Comparison of ENCODE assay signal across 8 mouse cellular contexts in the genomic region with DNA sequence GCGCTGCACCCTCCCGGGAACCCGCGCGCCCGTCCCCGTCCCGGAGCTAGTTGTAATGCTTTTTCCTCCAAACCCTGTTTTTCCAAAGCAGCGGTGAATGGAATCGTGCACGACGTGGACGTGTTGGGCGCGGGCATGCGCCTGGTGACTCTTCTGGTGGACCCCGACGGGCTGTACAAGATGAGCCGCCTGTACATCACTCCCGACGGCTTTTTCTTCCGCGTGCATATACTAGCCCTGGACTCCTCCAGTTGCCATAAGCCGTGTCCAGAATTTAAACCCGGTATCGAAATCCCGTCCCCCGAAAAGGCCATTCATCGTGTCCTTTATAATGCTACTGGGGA. TPM values are rescaled to one million over a fixed set of nuclear protein-coding genes. Genes with fewer than 3 reads are reported as not detected.
DNase-seq lines count a peak whose midpoint lies in the region; ATAC-seq and TF ChIP-seq lines count a peak whose summit lies in the region.

No protein-coding gene starts in this region.

- peak overlapping the region; percentile 81 for H3K27ac ChIP-seq in left cerebral cortex, adult 2 months
- H3K27ac ChIP-seq in embryonic facial prominence, embryonic 14.5 days (replicated peaks; ENCODE audit: low read depth, low read length) = peak overlapping the region; percentile 61; the same call in 1 of the 2 replicates
- H3K27ac ChIP-seq in limb, embryonic 12.5 days = peak overlapping the region; percentile 64
- H3K27ac ChIP-seq in neural tube, embryonic 12.5 days = peak overlapping the region; percentile 42; the same call in 1 of the 2 replicates

- peak overlapping the region; percentile 74 for H3K9ac ChIP-seq in embryonic facial prominence, embryonic 14.5 days (ENCODE audit: low read depth, low read length)
- H3K9ac ChIP-seq in limb, embryonic 12.5 days (replicated peaks) = peak overlapping the region; percentile 69
- peak overlapping the region; percentile 65 for H3K9ac ChIP-seq in neural tube, embryonic 12.5 days

- TF ChIP-seq CTCF in left cerebral cortex, adult 2 months (IDR thresholded peaks at IDR 0.05) = no peak

- DNase-seq in left cerebral cortex, adult 2 months (ENCODE audit: extremely low spot score in 1 of 2, low spot score in 2 of 2) = no peak
- DNase-seq in left cerebral cortex, adult 18-20 months (ENCODE audit: low spot score in 2 of 2) = no peak
- DNase-seq in embryonic facial prominence, embryonic 14.5 days (ENCODE audit: low spot score) = no peak
- DNase-seq in cerebellum, postnatal 14 days = no peak
- no peak for DNase-seq in left cerebral cortex, postnatal 36 days (ENCODE audit: low spot score in 2 of 2)
- DNase-seq in kidney, adult 18-20 months = no peak

- peak overlapping the region; percentile 71 for H3K4me3 ChIP-seq in left cerebral cortex, adult 2 months
- peak overlapping the region; percentile 69 for H3K4me3 ChIP-seq in embryonic facial prominence, embryonic 14.5 days (ENCODE audit: low read depth, low read length)
- peak overlapping the region; percentile 68 for H3K4me3 ChIP-seq in limb, embryonic 12.5 days (replicated peaks)
- H3K4me3 ChIP-seq in neural tube, embryonic 12.5 days = peak overlapping the region; percentile 56

- H3K9me3 ChIP-seq in embryonic facial prominence, embryonic 14.5 days (ENCODE audit: control insufficient read depth, low read length) = no peaks in the 10 kb centered on the region
- no peaks in the 10 kb centered on the region for H3K9me3 ChIP-seq in limb, embryonic 12.5 days
- H3K9me3 ChIP-seq in neural tube, embryonic 12.5 days = no peaks in the 10 kb centered on the region

- H3K36me3 ChIP-seq in embryonic facial prominence, embryonic 14.5 days (ENCODE audit: control insufficient read depth, insufficient read depth, low read length) = no peaks in the 10 kb centered on the region
- no peaks in the 10 kb centered on the region for H3K36me3 ChIP-seq in limb, embryonic 12.5 days
- H3K36me3 ChIP-seq in neural tube, embryonic 12.5 days = no peaks in the 10 kb centered on the region

- ATAC-seq in embryonic facial prominence, embryonic 14.5 days (ENCODE audit: low read depth) = peak; percentile 42
- peak; percentile 38; the same call in 1 of the 2 replicates for ATAC-seq in limb, embryonic 12.5 days (ENCODE audit: insufficient number of reproducible peaks, insufficient read depth, low FRiP score, low TSS enrichment, low read depth)
- ATAC-seq in neural tube, embryonic 12.5 days (ENCODE audit: low FRiP score, low read depth) = peak; percentile 65

- peaks cover 6% of the 10 kb centered on the region for H3K27me3 ChIP-seq in embryonic facial prominence, embryonic 14.5 days (replicated peaks; ENCODE audit: control insufficient read depth, insufficient read depth, low read length)
- H3K27me3 ChIP-seq in limb, embryonic 12.5 days = peaks cover 43% of the 10 kb centered on the region
- no peaks in the 10 kb centered on the region for H3K27me3 ChIP-seq in neural tube, embryonic 12.5 days (replicated peaks)

- H3K4me1 ChIP-seq in embryonic facial prominence, embryonic 14.5 days (ENCODE audit: control insufficient read depth, insufficient read depth, low read length) = peaks cover 21% of the 10 kb centered on the region
- H3K4me1 ChIP-seq in limb, embryonic 12.5 days (replicated peaks) = peaks cover 25% of the 10 kb centered on the region
- peaks cover 32% of the 10 kb centered on the region for H3K4me1 ChIP-seq in neural tube, embryonic 12.5 days

- H3K4me2 ChIP-seq in embryonic facial prominence, embryonic 14.5 days (ENCODE audit: low read depth, low read length) = peak overlapping the region; percentile 96
- H3K4me2 ChIP-seq in limb, embryonic 12.5 days = peak overlapping the region; percentile 92
- peak overlapping the region; percentile 72 for H3K4me2 ChIP-seq in neural tube, embryonic 12.5 days (replicated peaks)

- intact Hi-C loops in left cerebral cortex, adult 2 months (cut with DNase I) = loop anchor here (5.0 kb wide), 1 partner anchor 241 kb away; a partner anchor contains a TSS
- intact Hi-C loops in left cerebral cortex, postnatal 36 days (cut with DNase I) = no loop called here

- 2% methylated on average over 19 of the region's 29 CpGs for WGBS in embryonic facial prominence, embryonic 14.5 days
- WGBS in limb, embryonic 12.5 days = 5% methylated on average over 29 of the region's 29 CpGs
- WGBS in neural tube, embryonic 12.5 days = 5% methylated on average over 29 of the region's 29 CpGs

RNA-seq across cellular contexts. Expression of a gene that starts 2.8 kb away (rescaled TPM):
- total RNA-seq in left cerebral cortex, adult 2 months (2021) = 1 to 10 TPM; 2.7 to 3.3 TPM
- total RNA-seq in left cerebral cortex, adult 18-20 months (2021) = 1 to 10 TPM; 3.2 to 4.7 TPM
- polyA plus RNA-seq in embryonic facial prominence, embryonic 14.5 days (2014; fragmentation: Nextera tagmentation; extraction: Ambion mirVana) = 4.1 and 4.3 TPM in 2 replicates
- 1.8 and 2.0 TPM in 2 replicates for polyA plus RNA-seq in limb, embryonic 12.5 days (2016; fragmentation: Nextera tagmentation; extraction: Ambion mirVana)
- 5.2 and 5.5 TPM in 2 replicates for polyA plus RNA-seq in neural tube, embryonic 12.5 days (2016; fragmentation: Nextera tagmentation; extraction: Ambion mirVana)
- 1 to 10 TPM; 3.7 to 4.0 TPM for total RNA-seq in left cerebral cortex, postnatal 36 days (2021)

RNA-seq across cellular contexts. Expression of a gene that starts 28.9 kb away (rescaled TPM):
- 10 to 100 TPM; 20.6 to 31.7 TPM for total RNA-seq in left cerebral cortex, adult 2 months (2021)
- total RNA-seq in left cerebral cortex, adult 18-20 months (2021) = 10 to 100 TPM; 21.9 to 26.6 TPM
- 294 and 347 TPM in 2 replicates for polyA plus RNA-seq in embryonic facial prominence, embryonic 14.5 days (2014; fragmentation: Nextera tagmentation; extraction: Ambion mirVana)
- polyA plus RNA-seq in limb, embryonic 12.5 days (2016; fragmentation: Nextera tagmentation; extraction: Ambion mirVana) = 501 and 513 TPM in 2 replicates
- polyA plus RNA-seq in neural tube, embryonic 12.5 days (2016; fragmentation: Nextera tagmentation; extraction: Ambion mirVana) = 382 and 392 TPM in 2 replicates
- 10 to 100 TPM; 23.0 to 34.0 TPM for total RNA-seq in left cerebral cortex, postnatal 36 days (2021)
